Mouse (Mus musculus) liver, adult 2 months (tissue): Measurements from ENCODE around the gene Acvr1b.

ENCODE experiments used
- CTCF ChIP-seq: fragments of 200-500 bp; IDR thresholded peaks from 2 replicates; pipeline ENCODE4 v1.5.1; 2011; ENCODE audit warnings: low read depth, low read length, control low read depth
- POLR2A ChIP-seq: fragments of 200-500 bp; IDR thresholded peaks from 2 replicates; pipeline ENCODE4 v1.6.1; 2011; ENCODE audit warnings: low read length, control low read depth; ENCODE audit not compliant: insufficient read depth; ENCODE audit errors: extremely low read depth

DNA sequence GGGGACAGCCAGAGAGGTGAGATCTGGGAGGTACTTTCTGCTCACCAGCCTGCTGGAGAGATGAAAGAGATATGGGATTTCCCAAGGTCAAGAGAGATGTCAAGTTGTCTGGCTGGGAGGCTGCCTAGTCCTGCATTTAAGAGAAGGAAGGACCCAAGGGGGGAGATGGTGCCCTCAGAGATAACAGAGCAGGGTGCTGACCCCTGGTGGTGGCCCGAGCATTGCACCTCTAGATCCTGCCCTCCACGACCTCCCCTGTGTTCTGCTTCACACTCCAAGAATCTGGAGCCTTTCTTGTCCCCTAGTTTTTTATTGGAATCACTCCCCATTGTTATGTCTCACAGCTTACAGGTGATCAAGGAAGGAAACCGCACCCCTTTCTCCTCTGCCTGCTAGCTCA lies 63.0 kb downstream of the Acvr1b start:
- peak; percentile 87 for TF ChIP-seq CTCF
- no peak for TF ChIP-seq POLR2A
